Mouse (Mus musculus) kidney, adult 2 months (tissue): ENCODE measurements around the gene Fam222a.

Experiments used
- CTCF ChIP-seq: fragments of 200-500 bp; conservative IDR thresholded peaks from 2 replicates; pipeline ENCODE4 v1.5.1; 2011; ENCODE audit warnings: low read depth, mild to moderate bottlenecking, control low read depth, low read length, moderate library complexity, mixed read lengths; ENCODE audit not compliant: insufficient read depth, insufficient read length
- POLR2A ChIP-seq: fragments of 200-500 bp; IDR thresholded peaks from one replicate; pipeline ENCODE4 v1.6.1; 2011; ENCODE audit warnings: low read depth, low read length, control low read depth

DNA sequence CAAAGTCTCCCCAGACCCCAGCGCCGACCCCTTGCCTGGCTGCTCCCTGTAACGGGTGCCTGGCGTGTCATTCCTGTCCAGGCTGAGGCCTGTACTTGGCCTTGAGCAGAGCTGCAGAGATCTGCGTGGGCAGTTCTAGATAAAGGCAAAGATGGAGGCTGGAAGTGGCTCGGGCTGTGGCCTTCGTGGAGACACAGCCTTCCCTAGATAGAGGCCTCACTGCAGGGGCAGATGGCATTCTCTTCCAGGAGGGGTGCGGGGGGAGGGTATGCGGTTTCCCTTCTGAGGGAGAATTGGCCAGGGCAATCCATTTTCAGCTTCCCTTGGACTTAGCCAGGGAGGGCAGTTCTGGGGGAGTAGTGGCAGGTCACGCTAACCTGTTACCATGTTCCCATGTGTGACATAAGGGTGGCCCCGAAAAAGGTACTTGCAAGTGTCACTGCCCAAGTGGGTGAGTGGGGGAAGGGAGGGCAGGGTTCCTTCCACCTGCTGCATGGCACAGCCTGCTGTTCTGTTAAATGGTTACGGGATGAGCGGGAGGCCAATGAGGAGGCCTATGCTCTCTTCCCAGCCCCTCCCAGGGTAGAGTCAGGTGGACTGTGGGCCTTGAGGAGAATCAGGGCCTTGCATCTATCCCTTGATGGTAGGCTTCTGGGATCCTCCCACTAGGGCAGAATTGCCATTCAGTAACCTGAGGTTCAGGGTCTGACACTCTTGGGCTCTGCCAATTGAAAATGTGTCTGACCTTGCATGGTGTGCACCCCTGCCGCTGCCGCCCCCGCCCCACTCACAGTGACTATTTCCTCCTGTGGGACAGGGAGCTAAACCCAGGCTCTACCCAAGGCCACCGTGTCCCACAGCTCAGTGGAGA lies 22.5 kb downstream of the Fam222a start:
- no peak for TF ChIP-seq POLR2A
- TF ChIP-seq CTCF, result no peak
